Mouse (Mus musculus): Measurements from ENCODE around the gene Ddx25.
A peak's percentile ranks its signal among the peaks of the same experiment; 100 is the strongest.

Ddx25 gene

GRCm38 (mm10) chr9:35541488-35541887, 16.8 kb downstream of the Ddx25 start:
- DNase-seq (ENCODE audit: low spot score): peak; percentile 87

- DNase-seq (ENCODE audit: low spot score): peak; percentile 14
Observed at GRCm38 (mm10) chr9:35541024-35541423, 17.3 kb downstream of the Ddx25 start.

- no peak for DNase-seq (ENCODE audit: low spot score)
Observed at GRCm38 (mm10) chr9:35539001-35539750, 19.2 kb downstream of the Ddx25 start.

GRCm38 (mm10) chr9:35535876-35536275, 22.5 kb downstream of the Ddx25 start:
- DNase-seq (ENCODE audit: low spot score): no peak

- DNase-seq (ENCODE audit: low spot score): peak; percentile 44
Observed at GRCm38 (mm10) chr9:35535110-35535509, 23.2 kb downstream of the Ddx25 start.

GRCm38 (mm10) chr9:35533266-35533665, 25.1 kb downstream of the Ddx25 start:
- DNase-seq (ENCODE audit: low spot score): no peak

- DNase-seq (ENCODE audit: low spot score): no peak
Observed at GRCm38 (mm10) chr9:35529796-35530195, 28.5 kb downstream of the Ddx25 start.

GRCm38 (mm10) chr9:35529141-35529540, 29.2 kb downstream of the Ddx25 start:
- no peak for DNase-seq (ENCODE audit: low spot score)

- peak; percentile 81 for DNase-seq (ENCODE audit: low spot score)
Observed at GRCm38 (mm10) chr9:35523941-35524411, 34.4 kb downstream of the Ddx25 start.

GRCm38 (mm10) chr9:35523541-35523940, 34.8 kb downstream of the Ddx25 start:
- peak; percentile 46 for DNase-seq (ENCODE audit: low spot score)

GRCm38 (mm10) chr9:35522821-35523515, 35.4 kb downstream of the Ddx25 start:
- no peak for DNase-seq (ENCODE audit: low spot score)

- no peak for DNase-seq (ENCODE audit: low spot score)
Observed at GRCm38 (mm10) chr9:35522241-35522640, 36.1 kb downstream of the Ddx25 start.

- DNase-seq (ENCODE audit: low spot score): no peak
Observed at GRCm38 (mm10) chr9:35520631-35521348, 37.5 kb downstream of the Ddx25 start.

- DNase-seq (ENCODE audit: low spot score): no peak
Observed at GRCm38 (mm10) chr9:35518169-35518568, 40.2 kb downstream of the Ddx25 start, which contains the start of gene Gm1113. Gene Gm1113 (minus strand): TSS chr9:35518269.

GRCm38 (mm10) chr9:35516711-35517110, 41.6 kb downstream of the Ddx25 start:
- DNase-seq (ENCODE audit: low spot score): no peak

- no peak for DNase-seq (ENCODE audit: low spot score)
Observed at GRCm38 (mm10) chr9:35516182-35516581, 42.1 kb downstream of the Ddx25 start.

GRCm38 (mm10) chr9:35513900-35514299, 44.4 kb downstream of the Ddx25 start:
- no peak for DNase-seq (ENCODE audit: low spot score)

GRCm38 (mm10) chr9:35508234-35508633, 50.1 kb downstream of the Ddx25 start:
- DNase-seq (ENCODE audit: low spot score): peak; percentile 27

GRCm38 (mm10) chr9:35502361-35503000, 55.8 kb downstream of the Ddx25 start:
- DNase-seq (ENCODE audit: low spot score): no peak

GRCm38 (mm10) chr9:35499946-35500345, 58.4 kb downstream of the Ddx25 start:
- DNase-seq (ENCODE audit: low spot score): no peak

GRCm38 (mm10) chr9:35495471-35495870, 62.9 kb downstream of the Ddx25 start:
- no peak for DNase-seq (ENCODE audit: low spot score)

GRCm38 (mm10) chr9:35494937-35495336, 63.4 kb downstream of the Ddx25 start:
- no peak for DNase-seq (ENCODE audit: low spot score)

Measured in urinary bladder, postnatal 14 days (tissue).